Mouse (Mus musculus) induced T-regulatory cell, adult 2 months (primary cell): ENCODE data around the gene Bbs9.
"Not testable (repeated sequence)": the region's sequence is repeated elsewhere in the genome, so short reads cannot be mapped to it uniquely, and the experiment has no call there.

ENCODE experiments used
- DNase-seq: peaks from one replicate; pipeline ENCODE4 v3.0.0-alpha.2; 2012; ENCODE audit warnings: low read depth

The Bbs9 gene

DNA sequence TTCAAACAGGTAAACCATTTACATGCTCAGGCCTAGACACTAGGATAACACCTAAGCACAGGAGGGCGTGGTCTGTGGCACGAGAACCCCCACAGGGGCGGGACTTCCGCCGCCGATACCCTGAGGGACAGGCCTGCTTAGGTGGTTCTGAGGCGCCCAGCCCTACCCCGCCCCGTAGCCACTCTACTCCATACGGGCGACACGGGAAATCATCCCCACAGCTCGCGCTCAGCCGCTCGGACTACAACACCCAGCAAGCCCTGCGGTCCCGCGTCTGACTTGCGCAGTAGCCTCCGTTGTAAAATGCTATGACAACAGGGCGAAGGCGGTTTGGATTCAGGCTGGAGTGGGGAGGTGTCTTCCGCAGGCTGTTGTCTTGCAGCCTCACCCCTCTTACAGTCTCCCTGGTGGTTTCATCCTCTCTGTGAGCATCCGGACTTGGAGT is at the start of gene Bbs9:
Gene Bbs9, plus strand, starts transcription at position 292 of the 445 bp plus-strand sequence.
- peak; percentile 96 for DNase-seq

DNA sequence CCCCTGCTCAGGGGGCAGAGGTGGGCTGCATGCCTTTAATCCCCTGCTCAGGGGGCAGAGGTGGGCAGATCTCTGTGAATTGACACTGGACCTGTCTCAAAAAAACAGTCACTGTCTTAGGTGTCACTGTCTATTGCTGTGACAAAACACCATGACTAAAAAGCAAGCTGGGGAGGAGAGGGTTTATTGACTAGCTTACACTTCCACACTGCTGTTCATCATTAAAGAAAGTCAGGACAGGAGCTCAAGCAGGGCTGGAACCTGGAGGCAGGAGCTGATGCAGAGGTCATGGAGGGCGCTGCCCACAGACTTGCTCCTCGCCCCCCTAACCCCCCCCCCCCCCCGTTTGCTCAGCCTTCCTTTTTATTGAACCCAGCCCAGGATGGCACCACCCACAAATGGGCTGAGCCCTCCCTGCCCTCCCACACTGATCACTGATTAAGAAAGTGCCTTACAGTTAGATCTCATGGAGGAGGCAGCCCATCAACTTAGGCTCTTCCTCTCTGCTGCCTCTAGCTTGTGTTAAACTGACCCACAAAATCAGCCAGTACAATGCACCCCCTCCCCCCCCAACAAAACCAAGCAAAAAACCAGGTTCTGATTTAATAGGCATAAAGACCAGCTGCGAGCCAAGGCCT is 47.4 kb upstream of the Bbs9 start:
- DNase-seq: no peak

DNA sequence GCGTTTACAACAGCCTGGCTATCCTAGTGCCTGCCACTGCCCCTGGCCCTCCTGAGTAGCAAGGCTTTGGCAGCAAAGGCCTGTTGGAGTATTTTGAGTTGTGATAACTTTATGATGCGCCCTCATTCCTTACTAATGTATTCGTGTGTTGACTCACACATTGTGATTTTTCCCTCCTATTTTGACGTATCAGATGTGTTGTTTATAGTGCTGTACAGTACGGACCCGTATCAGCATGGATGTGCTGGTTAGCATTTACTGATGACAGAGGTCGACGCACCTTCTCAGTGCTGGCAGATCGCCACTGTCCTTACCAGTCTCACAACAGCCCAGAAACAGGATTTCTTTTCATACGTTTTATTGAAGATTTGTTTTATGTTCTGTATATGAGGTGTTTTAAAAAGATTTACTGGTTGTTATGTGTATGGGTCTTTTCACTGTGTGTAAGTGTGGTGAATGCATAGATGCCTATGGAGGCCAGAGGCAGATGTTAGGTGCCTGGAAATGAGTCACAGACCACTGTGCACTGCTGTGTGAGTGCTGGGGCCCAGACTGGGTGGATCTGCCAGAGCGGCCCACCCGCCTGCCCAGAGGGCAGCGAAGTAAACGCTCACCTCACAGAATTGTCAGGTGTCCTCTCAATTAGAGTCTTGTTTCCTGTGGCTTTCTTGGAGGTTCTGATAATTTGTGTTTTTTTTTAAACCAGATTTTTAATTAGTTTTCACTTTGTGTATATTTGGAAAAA is 46.7 kb upstream of the Bbs9 start:
- DNase-seq: no peak

DNA sequence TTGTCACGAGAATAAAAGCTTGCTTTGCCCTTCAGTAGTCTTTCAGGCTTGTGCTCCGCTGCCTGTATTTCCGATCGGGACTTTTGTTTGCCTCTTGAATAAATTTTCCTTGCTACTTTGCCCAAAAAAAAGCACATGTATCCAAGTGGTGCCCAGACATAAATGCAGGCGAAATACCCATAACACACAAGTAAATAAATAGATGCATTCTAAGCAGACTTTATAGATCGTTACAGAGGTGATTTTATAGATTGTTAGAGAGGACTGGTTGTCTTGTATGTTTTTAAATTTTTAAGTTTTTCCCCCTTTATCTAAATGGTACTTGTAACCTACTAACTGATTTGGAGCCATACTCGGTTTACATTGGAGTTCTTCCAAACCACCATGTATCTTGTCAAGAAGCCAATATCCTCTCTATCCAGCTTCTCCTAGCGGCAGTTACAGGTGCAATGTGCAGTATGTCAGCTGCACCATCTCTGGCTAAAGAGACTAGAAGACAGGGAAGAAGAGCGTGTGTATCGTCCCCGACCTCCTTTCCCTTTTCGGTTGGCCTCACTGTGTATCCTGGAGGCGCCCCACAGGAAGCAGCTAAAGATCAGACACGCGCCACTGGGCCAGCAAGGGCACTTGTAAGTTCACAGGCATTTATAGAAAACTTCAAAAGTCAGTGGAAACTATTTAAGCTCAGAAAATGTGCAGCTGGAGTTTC is 45.8 kb upstream of the Bbs9 start:
- peak; percentile 39 for DNase-seq

DNA sequence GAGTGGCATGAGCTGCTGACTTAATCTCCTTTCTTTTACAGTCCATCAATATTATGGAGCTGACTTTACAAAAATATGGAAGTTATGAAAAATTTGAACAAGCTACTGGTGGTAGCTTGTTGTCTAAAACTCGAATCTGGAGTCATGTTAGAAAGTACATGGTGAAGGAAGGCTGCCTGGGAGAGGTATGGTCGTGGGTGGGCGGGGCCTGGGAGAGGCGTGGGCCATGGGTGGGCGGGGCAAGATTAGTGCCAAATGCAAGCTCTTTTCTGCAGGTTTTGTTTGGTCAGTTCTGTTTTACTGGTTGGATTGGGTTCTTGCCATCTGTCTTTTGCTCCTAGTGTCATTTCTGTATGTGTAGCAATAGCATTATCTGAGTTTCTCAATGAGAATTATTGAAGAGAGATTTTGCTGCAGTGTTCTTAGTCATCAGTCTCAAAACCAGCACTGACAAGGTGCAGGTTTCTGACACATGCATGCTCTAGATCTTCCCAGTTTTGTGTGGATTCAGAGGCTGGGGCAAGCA is 45.1 kb upstream of the Bbs9 start:
- peak; percentile 45 for DNase-seq

DNA sequence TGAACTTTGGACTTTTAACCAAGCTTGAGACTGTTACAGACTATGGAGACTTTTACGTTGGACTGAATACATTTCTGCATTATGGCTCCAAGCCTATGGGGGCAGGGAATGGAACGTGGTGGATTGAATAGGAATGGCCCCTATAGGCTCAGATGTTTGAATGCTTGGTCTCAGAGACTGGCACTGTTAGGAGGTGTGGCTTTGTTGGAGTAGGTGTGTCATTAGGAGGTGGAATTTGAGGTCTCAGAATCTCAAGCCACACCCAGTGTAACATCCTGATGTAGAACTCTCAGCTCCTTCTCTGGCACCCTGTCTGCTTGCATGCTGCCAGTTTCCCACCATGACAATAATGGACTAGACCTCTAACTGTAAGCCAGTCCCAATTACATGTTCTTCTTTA is 42.3 kb upstream of the Bbs9 start:
- DNase-seq: no peak

DNA sequence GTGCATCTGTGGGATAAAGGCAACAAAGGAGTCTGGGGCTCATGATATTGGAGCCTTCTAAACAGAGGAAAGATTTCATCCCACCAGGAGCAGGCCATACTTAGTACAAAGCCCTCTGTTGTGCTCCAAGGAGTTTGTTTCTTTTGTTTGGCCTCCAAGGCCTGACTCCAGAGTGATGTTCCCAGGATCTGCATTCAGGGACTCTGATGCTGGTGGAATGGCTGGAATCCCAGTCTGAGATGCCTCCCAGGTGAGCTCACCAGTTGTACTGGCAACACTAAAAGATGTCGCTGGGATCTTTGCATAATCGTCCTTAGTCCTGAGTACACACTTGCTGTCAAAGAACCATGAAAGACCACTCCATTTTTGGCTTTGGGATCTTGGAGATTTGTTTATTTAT is 41.4 kb upstream of the Bbs9 start:
- no peak for DNase-seq

DNA sequence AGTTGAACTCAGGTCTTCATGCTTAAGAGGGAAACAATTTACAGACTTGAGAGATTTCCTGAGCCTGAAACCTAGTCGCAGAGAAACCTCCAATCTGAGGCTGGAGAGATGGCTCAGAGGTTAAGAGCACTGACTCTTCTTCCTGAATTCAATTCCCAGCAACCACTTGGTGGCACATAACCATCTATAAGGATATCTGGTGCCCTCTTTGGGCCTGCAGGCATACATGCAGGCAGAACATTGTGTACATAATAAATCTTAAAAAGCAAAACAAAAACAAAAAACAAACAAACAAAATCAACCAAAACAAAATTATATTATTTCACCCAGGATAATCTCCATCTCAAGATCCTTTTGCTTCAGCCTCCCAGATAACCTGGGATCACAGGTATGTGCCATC is 36.7 kb upstream of the Bbs9 start:
- DNase-seq: no peak

DNA sequence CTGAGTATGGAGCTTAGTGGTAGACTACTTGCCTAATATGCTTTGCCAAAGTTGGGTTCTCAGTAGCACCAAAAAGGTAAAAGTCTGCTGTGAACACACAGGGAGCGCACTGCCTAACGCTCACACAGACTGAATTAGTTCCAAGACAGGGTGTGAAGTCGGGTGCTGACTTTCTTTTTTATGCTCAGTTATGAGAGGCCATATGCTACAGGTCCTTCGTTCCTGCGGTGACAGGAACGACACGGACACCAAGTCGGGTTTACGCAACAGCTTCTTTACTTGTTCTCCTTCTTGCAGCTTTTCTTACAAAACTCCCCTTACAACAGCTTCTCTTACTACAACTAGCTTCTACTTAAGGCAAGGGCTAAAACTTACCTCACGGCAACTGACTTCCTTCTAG is 32.4 kb upstream of the Bbs9 start:
- no peak for DNase-seq

DNA sequence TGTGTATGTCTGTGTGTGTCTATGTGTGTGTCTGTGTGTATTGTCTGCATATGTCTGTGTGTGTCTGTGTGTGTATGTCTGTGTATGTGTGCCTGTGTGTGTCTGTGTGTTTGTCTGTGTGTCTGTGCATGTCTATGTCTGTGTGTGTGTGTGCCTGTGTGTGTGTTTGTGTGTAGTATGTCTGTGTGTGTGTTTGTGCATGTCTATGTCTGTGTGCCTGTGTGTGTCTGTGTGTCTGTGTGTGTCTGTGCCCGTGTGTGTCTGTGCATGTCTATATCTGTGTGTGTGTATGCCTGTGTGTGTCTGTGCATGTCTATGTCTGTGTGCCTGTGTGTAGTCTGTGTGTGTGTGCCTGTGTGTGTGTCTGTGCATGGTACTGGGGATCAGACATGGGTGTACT is 30.4 kb upstream of the Bbs9 start:
- DNase-seq: no peak

DNA sequence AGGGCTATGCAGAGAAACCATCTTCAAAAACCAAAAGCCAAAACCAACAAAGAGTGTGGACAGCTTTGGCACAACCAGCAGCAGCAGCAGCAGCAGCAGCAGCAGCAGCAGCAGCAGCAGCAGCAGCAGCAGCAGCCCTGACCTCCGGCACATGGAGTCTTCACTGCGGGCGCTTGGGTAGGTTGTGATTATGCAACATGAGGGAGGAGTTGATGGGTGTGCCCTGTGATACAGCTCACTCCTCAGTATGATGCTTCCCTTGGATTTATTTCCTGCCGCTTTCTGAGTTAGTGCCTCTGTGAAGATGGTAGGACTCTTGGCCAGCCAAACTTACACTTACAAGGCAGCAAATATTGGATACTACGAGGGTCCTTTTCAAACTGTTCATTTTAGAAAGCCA is 28.3 kb upstream of the Bbs9 start:
- no peak for DNase-seq

DNA sequence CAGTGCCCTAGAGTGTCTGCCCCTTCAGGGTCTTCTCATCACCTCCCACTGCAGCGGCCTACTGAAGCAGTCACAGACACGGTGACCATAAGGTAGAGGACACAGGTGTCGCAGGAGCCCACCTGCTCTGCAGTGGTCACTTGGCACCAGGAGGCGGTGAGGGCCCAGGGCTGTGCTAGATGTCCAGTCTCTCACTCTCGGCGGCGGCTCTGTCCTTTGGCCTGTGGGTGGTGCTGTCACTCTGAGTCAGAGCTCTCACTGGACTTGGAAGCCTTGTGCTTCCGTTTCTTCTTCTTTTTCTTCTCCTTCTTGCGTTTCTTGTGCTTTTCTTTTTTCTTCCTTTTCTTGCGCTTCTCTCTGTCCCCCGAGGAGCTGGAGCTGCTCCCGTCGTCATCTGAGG is 27.1 kb upstream of the Bbs9 start:
- no peak for DNase-seq

DNA sequence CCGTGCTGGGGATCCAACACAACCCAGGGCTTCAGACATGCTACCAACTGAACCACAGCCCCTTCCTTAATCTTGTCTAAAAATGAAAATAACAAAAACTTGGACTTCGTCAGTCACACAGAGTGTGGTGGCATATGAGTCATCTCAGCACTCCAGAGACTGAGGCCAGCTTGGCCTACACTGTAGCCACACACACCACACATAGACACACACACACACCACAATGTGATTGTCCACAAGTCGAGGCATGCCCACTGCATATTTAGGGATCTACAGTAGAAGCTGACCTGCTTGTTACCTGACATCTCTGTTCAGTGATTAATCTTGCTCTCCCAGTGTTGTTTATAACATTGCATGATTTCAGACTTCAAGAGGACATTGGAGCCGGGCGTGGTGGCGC is 26.3 kb upstream of the Bbs9 start:
- DNase-seq: no peak

DNA sequence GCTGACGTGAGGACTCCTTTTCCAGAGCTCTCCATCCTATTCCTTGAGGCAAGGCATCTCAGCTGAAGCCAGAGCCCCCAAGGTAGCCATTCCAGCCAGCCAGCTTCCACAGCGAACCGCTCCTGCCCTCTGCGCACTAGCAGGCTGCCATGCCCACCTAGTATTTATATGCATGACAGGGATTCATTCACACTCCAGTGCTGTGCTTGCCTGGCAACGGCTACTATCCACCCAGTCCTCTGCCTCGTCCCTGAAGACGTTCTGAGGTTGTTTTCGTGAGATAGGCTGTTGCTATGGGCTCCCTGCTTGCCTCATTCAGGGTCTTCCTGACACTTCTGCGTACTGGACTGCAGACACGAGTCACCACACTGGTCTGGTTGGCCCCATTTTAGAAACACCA is 22.8 kb upstream of the Bbs9 start:
- DNase-seq: no peak

DNA sequence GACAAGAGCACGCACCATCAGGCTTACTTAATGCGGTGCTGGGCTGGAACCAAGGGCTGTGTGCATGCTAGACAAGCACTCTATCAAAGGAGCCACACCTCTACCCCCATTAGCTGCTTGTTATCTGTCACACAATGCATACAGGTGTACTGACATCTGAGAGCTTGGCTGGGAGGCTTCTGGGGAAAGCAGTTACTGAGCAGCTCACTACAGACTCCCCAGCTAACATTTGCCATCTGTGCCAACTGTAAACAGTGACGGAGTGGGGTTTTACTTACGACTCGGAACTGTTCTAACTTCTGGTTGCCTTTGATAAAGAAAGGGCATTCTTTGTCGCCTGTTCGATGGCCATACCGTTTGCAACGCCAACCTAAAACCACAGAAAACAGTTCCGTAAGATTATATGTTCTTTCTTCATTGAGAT is 22.0 kb upstream of the Bbs9 start:
- no peak for DNase-seq

DNA sequence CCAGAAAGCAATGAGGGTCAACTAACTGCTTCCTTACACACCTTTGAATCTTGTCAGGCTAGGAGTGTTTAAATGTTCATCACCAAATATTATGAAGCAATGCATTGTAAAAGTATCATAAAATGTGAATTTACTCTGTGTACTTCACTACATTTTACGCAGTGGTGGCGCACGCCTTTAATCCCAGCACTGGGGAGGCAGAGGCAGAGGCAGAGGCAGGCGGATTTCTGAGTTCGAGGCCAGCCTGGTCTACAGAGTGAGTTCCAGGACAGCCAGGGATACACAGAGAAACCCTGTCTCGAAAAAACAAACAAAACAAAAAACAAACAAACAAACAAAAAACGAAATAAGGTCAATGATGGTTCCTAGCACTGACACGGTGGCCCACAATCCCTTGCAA is 21.5 kb upstream of the Bbs9 start, which contains the start of gene Gm17545:
Gene Gm17545, plus strand, starts transcription at position 301 of the 400 bp plus-strand sequence.
- DNase-seq: not testable (repeated sequence)

DNA sequence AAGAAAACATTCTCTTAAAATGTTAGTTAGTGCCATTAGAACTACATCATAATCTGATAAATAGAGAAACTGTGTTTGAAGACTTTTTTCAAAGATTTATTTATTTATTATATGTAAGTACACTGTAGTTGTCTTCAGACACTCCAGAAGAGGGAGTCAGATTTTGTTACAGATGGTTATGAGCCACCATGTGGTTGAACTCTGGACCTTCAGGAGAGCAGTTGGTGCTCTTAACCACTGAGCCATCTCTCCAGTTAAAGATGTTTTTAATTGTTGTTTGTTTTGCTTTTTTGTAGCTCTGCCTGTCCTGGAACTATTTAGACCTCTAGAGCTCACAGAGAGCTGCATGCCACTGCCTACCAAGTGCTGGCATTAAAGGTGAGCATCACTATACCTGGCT is 20.5 kb upstream of the Bbs9 start:
- no peak for DNase-seq

DNA sequence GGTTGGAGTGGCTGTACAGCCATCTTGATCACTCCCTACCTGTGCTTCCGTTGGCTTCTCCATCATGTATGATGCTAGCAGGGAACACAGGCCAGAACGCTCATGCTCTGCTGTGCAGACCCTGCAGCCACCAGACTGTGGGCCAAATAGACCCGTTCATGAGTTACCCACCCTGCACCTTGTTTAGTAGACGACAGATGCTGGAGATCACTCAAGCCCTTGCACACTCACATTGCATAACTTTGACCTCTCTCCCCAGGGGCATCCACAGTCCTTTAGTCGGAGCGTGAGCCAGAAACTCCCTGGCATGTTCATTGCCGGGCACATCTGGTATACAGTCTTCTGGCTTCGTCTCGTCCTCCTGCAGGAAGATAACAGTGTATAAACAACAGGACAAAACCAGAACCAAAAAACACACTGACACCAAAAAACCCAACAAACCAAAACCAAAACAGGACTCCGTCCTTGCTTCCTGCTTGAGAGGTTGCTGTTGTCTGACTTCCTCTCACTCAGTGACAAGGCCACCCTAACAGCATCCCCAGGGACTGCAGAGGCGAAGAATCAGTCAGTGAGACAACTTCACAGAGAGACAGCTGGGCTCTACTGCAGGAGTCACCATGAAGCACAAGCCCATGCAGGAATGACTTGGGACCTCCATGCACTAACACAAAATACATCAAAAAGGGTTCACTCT is 18.2 kb upstream of the Bbs9 start:
- no peak for DNase-seq

DNA sequence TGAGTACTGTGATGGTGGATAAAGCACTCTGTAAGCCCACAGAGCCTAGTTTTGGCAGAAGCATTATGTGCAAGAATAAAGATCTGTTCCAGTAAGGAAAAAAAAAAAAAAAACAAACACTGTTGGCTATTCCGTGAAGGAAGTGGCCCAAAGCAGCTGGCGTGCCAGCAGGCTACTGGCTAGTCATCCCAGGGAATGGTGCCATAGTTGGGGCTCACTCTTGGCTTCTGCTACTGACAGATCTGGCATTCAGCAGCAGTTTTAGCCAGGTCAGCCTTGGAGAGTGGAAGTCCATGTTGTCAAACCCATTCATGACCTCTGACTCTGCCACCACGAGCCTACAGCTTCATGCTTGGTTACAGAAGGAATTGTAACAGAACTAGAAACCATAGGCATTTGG is 13.6 kb upstream of the Bbs9 start:
- no peak for DNase-seq

DNA sequence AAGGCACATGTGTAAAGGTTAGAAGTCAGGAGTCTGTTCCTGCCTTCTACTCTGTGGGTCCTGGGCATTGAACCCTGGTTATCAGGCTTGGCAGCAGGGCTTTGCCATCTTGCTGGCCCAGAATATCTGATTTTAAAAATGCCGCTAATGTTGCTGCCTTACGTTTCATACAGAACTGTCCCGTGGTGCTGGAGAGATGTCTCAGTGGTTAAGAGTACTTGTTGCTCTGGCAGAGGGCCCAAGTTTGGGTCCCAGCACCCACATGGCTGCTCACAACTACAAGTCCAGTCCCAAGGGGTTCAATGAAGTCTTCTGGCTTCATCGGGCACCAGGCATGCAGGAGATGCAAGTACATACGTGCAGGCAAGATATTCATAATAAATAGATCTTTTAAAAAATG is 9.3 kb upstream of the Bbs9 start:
- DNase-seq: no peak

DNA sequence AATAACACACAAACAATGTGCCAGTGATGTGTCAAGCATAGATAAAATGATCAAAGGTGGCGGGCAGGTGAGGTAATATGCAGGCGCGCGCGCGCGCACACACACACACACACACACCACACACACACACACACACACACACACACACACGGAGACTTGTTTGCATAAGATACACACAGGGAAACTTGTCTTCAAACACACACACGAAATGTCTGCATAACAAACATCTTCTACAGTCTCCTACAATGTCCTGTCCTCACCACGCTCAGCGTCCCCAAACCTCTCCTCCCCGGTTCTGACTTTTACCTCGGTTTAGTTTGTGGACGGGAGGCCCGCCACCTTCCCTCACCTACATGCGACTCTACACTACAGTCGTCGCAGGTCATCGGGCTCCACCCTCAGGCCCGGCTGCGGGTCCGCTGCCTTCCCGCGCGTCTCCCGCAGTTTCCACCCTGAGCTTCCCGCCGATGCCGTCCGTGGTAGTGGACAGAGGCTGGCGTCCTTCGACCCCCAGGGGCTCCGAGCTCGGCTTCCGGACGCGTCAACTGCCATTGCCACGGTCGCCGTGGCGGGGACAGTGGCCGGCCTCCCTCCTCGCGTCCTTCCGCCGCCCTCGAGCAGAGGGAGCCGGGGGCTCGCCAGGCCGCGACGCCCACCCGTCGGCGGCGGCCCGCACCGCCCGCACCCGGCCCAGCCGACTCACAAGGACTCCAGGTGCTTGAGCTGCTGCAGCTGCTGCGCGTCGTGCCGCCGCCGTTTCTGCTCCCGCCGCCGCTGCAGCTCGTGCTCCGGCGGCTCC is 7.9 kb upstream of the Bbs9 start:
- DNase-seq: peak; percentile 78
